Mouse (Mus musculus): ENCODE data around the gene Abca12. TPM values are rescaled to one million over a fixed set of nuclear protein-coding genes. Genes with fewer than 3 reads are reported as not detected.

Gene Abca12
- total and polyA plus RNA-seq, 3 experiments = 0.68 to 5.2 (median 3.2) TPM

DNA sequence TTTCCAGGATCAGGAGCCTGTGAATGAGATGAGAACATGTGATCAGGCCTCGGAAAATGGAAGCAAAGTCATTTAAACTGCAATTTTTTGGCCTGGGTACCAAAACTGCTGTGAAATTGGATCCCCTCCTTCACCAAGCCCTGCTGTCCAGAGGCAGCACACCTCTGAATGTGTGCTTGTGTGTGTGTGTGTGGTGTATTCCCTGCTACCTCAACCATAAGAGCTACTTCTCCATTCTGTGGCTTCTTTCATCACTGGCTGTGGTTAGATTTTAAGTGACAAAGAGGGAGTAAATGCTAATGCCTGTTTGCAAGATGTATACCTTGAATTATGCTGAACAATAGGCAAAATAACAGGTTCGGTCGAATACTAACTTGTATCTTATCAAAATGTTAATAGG, 84.4 kb downstream of the Abca12 start:
- TF ChIP-seq EP300 (IDR thresholded peaks at IDR 0.05; ENCODE audit: insufficient read depth, low read depth, low read length) (no peak), POLR2A (IDR thresholded peaks at IDR 0.05; ENCODE audit: insufficient read depth, low read depth, low read length) (no peak), CTCF (IDR thresholded peaks at IDR 0.05) (no peak)
- H3K4me3 ChIP-seq = no peak overlapping the region
- H3K27ac ChIP-seq = no peak overlapping the region
- H3K36me3 ChIP-seq (ENCODE audit: control insufficient read depth, insufficient read depth, low read length) = no peaks in the 10 kb centered on the region
- H3K4me1 ChIP-seq (ENCODE audit: control insufficient read depth, insufficient read depth, low read length) = no peaks in the 10 kb centered on the region
- H3K9ac ChIP-seq (ENCODE audit: low read depth, low read length) = no peak overlapping the region
- WGBS = 76% methylated on average over 3 of the region's 3 CpGs
- intact Hi-C loops (cut with DNase I) = no loop called here
- no peaks in the 10 kb centered on the region for H3K79me2 ChIP-seq (replicated peaks; ENCODE audit: control insufficient read depth, insufficient read depth, low read length)
- no peak for DNase-seq
- no peaks in the 10 kb centered on the region for H3K27me3 ChIP-seq (ENCODE audit: control insufficient read depth, insufficient read depth, low read length)

DNA sequence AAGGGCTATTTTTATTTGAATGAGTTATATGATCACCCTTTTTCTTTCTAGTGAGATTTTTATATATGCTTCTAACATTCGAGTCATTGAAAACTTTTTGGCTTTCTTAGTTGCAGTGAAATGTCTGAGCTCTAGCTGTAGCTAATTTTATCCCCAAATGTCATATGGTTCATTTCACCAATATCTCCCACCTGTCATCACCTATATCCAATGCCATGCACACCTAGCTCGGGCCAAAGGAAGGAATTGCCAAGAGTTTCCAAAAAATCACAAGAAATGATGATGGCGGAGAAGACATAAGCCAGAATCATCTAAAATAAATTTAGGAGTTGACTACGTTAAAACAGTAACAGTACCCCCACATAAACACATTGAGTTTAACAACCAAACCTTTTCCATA, 102.5 kb downstream of the Abca12 start:
- no peaks in the 10 kb centered on the region for H3K79me2 ChIP-seq (replicated peaks; ENCODE audit: control insufficient read depth, insufficient read depth, low read length)
- WGBS = 46% methylated on average over 4 of the region's 4 CpGs
- intact Hi-C loops (cut with DNase I) = no loop called here
- peak overlapping the region; percentile 69 for H3K27ac ChIP-seq
- no peaks in the 10 kb centered on the region for H3K27me3 ChIP-seq (ENCODE audit: control insufficient read depth, insufficient read depth, low read length)
- TF ChIP-seq EP300 (IDR thresholded peaks at IDR 0.05; ENCODE audit: insufficient read depth, low read depth, low read length) (no peak), CTCF (IDR thresholded peaks at IDR 0.05) (no peak), POLR2A (IDR thresholded peaks at IDR 0.05; ENCODE audit: insufficient read depth, low read depth, low read length) (no peak)
- H3K9ac ChIP-seq (ENCODE audit: low read depth, low read length) = no peak overlapping the region
- H3K36me3 ChIP-seq (ENCODE audit: control insufficient read depth, insufficient read depth, low read length) = no peaks in the 10 kb centered on the region
- peak in 1 of 2 experiments; percentile 10 for DNase-seq
- no peaks in the 10 kb centered on the region for H3K4me1 ChIP-seq (ENCODE audit: control insufficient read depth, insufficient read depth, low read length)
- H3K4me3 ChIP-seq = no peak overlapping the region

DNA sequence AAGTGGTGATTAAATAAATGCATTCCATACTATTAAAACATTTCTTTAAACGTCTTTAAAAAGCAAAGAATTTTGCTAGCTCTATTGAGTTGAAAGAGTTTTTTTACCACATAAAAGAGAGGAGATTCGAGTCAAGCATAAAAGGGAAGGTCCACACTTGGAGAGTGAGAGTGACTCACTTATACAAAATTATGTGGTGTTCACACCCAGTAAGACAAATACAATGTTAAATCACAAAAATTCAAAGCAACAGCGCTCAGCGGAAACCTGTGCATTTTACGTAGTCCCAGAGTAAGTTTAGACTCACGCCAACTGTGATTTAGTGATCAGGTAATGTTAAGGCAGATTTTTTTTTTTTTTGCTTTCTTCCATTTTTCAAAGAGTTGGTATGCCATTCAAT, 104.1 kb downstream of the Abca12 start:
- TF ChIP-seq POLR2A (IDR thresholded peaks at IDR 0.05; ENCODE audit: insufficient read depth, low read depth, low read length) = no peak
- intact Hi-C loops (cut with DNase I) = no loop called here
- 87% methylated on average over 6 of the region's 6 CpGs for WGBS

DNA sequence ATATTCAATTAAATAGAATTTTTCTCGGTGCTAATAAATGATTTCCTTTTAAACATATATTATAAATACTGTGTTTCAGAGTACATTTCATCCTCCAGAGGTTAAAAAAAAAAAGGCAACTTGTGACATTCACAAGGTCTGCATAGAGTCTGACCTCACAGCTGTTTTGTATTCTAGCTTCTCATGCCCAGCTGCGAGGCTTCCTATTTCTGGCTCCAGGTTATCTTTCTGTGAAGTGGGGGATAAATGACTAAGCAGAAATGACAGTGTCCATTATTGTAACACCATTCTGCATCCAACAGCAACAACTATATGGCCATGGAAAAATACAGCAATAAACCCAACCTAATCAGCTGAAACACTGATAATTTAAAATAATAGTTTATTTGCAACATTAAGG, 107.3 kb downstream of the Abca12 start:
- no peak overlapping the region for H3K4me3 ChIP-seq
- DNase-seq = peak in 1 of 2 experiments; percentile 16
- no peaks in the 10 kb centered on the region; the same call in 1 of the 2 replicates for H3K36me3 ChIP-seq (ENCODE audit: control insufficient read depth, insufficient read depth, low read length)
- H3K27me3 ChIP-seq (ENCODE audit: control insufficient read depth, insufficient read depth, low read length) = no peaks in the 10 kb centered on the region
- no peak overlapping the region for H3K9ac ChIP-seq (ENCODE audit: low read depth, low read length)
- TF ChIP-seq CTCF (IDR thresholded peaks at IDR 0.05) (no peak), POLR2A (IDR thresholded peaks at IDR 0.05; ENCODE audit: insufficient read depth, low read depth, low read length) (no peak), EP300 (IDR thresholded peaks at IDR 0.05; ENCODE audit: insufficient read depth, low read depth, low read length) (no peak)
- no peaks in the 10 kb centered on the region for H3K79me2 ChIP-seq (replicated peaks; ENCODE audit: control insufficient read depth, insufficient read depth, low read length)
- intact Hi-C loops (cut with DNase I) = no loop called here
- WGBS = 18% methylated on average over 2 of the region's 2 CpGs
- no peaks in the 10 kb centered on the region; the same call in 1 of the 2 replicates for H3K4me1 ChIP-seq (ENCODE audit: control insufficient read depth, insufficient read depth, low read length)
- peak overlapping the region; percentile 81 for H3K27ac ChIP-seq

More for the DNA sequence above, 104.1 kb downstream of the Abca12 start:
- Histone ChIP-seq H3K4me1 (ENCODE audit: control insufficient read depth, insufficient read depth, low read length) (no peaks in the 10 kb centered on the region; the same call in 1 of the 2 replicates), H3K27me3 (ENCODE audit: control insufficient read depth, insufficient read depth, low read length) (no peaks in the 10 kb centered on the region), H3K27ac (no peak overlapping the region), H3K79me2 (replicated peaks; ENCODE audit: control insufficient read depth, insufficient read depth, low read length) (no peaks in the 10 kb centered on the region), H3K4me3 (no peak overlapping the region), H3K9ac (ENCODE audit: low read depth, low read length) (no peak overlapping the region), H3K36me3 (ENCODE audit: control insufficient read depth, insufficient read depth, low read length) (no peaks in the 10 kb centered on the region; the same call in 1 of the 2 replicates)
- no peak for DNase-seq

DNA sequence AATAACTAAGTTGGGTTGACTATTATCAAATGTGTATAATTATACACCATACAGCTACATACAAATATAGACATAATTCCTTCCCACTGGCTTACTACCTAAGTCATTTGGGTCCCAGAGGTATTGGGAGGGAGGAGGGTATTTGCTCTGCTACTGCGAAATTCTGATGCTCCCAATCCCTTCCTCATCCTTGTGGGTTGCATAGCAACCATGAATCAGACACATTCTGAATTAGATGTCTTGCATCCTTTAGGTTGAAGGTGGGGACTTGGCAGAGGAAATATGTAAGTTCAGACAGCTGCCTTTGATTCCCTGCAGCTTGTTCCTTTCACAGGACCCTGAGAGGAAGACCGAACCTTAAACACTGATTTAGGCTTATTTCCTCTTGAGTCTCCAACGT, 108.5 kb downstream of the Abca12 start:
- Histone ChIP-seq H3K4me3 (no peak overlapping the region), H3K9ac (ENCODE audit: low read depth, low read length) (no peak overlapping the region), H3K79me2 (replicated peaks; ENCODE audit: control insufficient read depth, insufficient read depth, low read length) (no peaks in the 10 kb centered on the region), H3K27me3 (ENCODE audit: control insufficient read depth, insufficient read depth, low read length) (no peaks in the 10 kb centered on the region), H3K4me1 (ENCODE audit: control insufficient read depth, insufficient read depth, low read length) (no peaks in the 10 kb centered on the region; the same call in 1 of the 2 replicates), H3K36me3 (ENCODE audit: control insufficient read depth, insufficient read depth, low read length) (no peaks in the 10 kb centered on the region; the same call in 1 of the 2 replicates), H3K27ac (peak overlapping the region; percentile 81)
- 40% methylated on average over 3 of the region's 3 CpGs for WGBS
- intact Hi-C loops (cut with DNase I) = no loop called here
- no peak for DNase-seq
- TF ChIP-seq POLR2A (IDR thresholded peaks at IDR 0.05; ENCODE audit: insufficient read depth, low read depth, low read length) = no peak
- no peak for TF ChIP-seq CTCF (IDR thresholded peaks at IDR 0.05)
- no peak for TF ChIP-seq EP300 (IDR thresholded peaks at IDR 0.05; ENCODE audit: insufficient read depth, low read depth, low read length)

DNA sequence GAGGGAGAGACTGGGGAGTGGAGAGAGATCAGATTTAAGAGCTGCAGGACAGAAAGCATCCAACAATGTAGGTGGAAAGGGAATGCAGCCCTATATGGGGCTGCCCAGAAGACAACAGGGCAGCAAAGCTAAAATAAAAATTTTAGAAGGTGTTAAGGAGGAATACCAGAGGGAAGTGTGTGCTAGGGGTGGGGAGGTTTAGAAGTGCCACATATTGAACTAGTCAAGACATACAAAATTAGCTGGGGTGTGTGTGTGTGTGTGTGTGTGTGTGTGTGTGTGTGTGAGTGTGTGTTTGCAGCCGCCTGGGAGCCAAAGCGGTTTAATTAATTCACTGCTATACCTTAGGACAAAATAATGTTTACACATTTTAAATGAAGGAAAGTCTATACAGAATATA, 110.1 kb downstream of the Abca12 start:
- H3K4me1 ChIP-seq (ENCODE audit: control insufficient read depth, insufficient read depth, low read length) = no peaks in the 10 kb centered on the region; the same call in 1 of the 2 replicates
- no peaks in the 10 kb centered on the region for H3K27me3 ChIP-seq (ENCODE audit: control insufficient read depth, insufficient read depth, low read length)
- no peaks in the 10 kb centered on the region; the same call in 1 of the 2 replicates for H3K36me3 ChIP-seq (ENCODE audit: control insufficient read depth, insufficient read depth, low read length)
- TF ChIP-seq POLR2A (IDR thresholded peaks at IDR 0.05; ENCODE audit: insufficient read depth, low read depth, low read length) (no peak), CTCF (IDR thresholded peaks at IDR 0.05) (no peak), EP300 (IDR thresholded peaks at IDR 0.05; ENCODE audit: insufficient read depth, low read depth, low read length) (no peak)
- intact Hi-C loops (cut with DNase I) = no loop called here
- no peak overlapping the region for H3K9ac ChIP-seq (ENCODE audit: low read depth, low read length)
- 84% methylated on average over 2 of the region's 2 CpGs for WGBS
- H3K27ac ChIP-seq = no peak overlapping the region
- no peaks in the 10 kb centered on the region for H3K79me2 ChIP-seq (replicated peaks; ENCODE audit: control insufficient read depth, insufficient read depth, low read length)
- DNase-seq = no peak
- no peak overlapping the region for H3K4me3 ChIP-seq

All from heart, adult 2 months (tissue).